Mouse (Mus musculus) stomach, postnatal 0 days (tissue): ENCODE measurements around the gene Scarb2.

Experiments
- CTCF ChIP-seq: IDR thresholded peaks from 2 replicates; pipeline ENCODE4 v1.5.1; 2016; ENCODE audit warnings: antibody characterized with exemption, low read depth, mild to moderate bottlenecking, moderate library complexity
- EP300 ChIP-seq: optimal IDR thresholded peaks from 2 replicates; pipeline ENCODE3; 2016; ENCODE audit warnings: antibody characterized with exemption

- no peak for TF ChIP-seq CTCF
- TF ChIP-seq EP300, result no peak
Observed at GRCm38 (mm10) chr5:92393863-92394262, 112.8 kb downstream of the Scarb2 start.
